Mouse (Mus musculus) cerebellum, adult 9-11 months (tissue): ENCODE measurements around the gene Fam120b.

Experiments
- DNase-seq: peaks from one replicate; pipeline ENCODE4 v3.0.0; 2022

Fam120b gene

GRCm38 (mm10) chr17:15380641-15381051 is 15.4 kb upstream of the Fam120b start:
- DNase-seq, result no peak

- no peak for DNase-seq
Observed at GRCm38 (mm10) chr17:15381092-15381860, 14.7 kb upstream of the Fam120b start.

DNA sequence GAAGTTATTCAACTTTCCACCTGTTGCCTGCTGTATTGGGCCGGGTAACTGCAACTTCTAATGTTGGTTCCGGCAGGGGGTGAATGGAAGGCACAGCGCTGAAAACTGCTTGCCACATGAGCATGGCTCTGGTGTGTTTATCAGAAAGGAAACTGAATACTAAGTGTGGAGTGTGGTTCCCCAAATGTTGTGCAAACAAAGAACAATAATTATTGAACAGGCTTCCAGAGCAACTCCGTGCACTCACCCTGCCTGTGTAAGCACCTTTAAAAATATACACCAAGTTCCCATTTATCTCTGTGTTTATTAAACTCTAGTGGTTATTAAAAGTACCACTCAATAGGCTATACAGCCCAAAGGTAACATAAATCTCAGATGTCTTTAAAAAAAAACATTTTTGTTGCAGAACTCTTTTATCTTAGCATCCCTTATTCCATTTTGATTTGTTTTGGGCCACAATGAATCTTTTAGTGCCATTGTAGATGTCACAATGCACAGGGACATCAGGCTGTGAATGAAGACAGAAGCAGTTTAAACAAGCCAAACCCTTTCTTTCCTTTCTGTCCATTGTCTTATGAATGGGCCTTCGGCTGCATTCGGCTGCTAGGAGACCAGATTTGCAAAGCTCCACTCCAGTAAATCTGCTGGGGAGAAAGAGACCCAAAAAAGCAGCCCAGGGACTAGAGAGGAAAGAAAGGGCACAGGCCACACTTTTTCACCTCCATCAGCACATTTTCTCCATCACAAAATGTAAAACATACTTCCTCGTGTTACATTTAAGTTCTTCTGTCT is 13.9 kb upstream of the Fam120b start:
- no peak for DNase-seq

DNA sequence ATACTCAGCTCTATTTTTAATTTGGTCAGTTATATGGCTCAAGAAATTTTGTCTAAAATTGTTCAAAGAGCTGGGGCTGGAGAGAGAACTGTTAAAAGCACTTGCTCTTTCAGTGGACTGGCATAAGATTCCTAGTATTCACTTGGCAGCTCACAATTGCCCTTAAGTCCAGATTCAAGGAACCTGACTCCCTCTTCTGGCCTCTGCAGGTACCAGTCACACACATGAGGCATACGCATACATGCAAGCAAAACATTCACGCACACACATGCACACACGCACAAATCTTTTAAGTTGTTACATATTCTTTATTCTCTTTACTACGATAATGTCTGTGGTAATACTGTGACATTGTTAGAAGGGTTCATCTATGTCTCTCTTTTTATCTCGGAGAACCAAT is 12.6 kb upstream of the Fam120b start:
- DNase-seq, result no peak

GRCm38 (mm10) chr17:15388892-15389291 is 7.1 kb upstream of the Fam120b start:
- no peak for DNase-seq

DNA sequence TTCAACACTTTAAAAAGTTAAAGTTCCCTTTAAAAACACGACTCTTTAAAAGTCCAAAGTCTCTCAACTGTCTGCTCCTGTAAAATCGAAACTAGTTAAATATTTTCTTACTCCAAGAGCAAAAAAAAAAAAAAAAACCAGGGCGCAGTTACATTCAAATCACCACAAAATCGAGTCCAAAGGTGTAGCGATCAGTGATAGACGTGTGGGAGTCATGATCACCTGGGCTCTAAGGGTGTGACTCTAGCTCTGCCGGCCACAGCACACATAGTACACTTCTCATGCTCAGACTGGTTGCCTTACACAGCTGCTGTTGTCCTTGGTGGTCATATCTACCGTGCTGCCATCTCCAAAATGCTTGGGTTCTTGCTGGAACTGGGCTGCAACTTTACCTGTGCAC is 6.6 kb upstream of the Fam120b start:
- DNase-seq, result no peak

- DNase-seq, result no peak
Observed at GRCm38 (mm10) chr17:15401716-15402115, 5.7 kb downstream of the Fam120b start.

GRCm38 (mm10) chr17:15406576-15406975 is 10.6 kb downstream of the Fam120b start:
- no peak for DNase-seq

- DNase-seq, result no peak
Observed at GRCm38 (mm10) chr17:15409261-15409660, 13.3 kb downstream of the Fam120b start.

GRCm38 (mm10) chr17:15410861-15411260 is 14.9 kb downstream of the Fam120b start:
- no peak for DNase-seq

DNA sequence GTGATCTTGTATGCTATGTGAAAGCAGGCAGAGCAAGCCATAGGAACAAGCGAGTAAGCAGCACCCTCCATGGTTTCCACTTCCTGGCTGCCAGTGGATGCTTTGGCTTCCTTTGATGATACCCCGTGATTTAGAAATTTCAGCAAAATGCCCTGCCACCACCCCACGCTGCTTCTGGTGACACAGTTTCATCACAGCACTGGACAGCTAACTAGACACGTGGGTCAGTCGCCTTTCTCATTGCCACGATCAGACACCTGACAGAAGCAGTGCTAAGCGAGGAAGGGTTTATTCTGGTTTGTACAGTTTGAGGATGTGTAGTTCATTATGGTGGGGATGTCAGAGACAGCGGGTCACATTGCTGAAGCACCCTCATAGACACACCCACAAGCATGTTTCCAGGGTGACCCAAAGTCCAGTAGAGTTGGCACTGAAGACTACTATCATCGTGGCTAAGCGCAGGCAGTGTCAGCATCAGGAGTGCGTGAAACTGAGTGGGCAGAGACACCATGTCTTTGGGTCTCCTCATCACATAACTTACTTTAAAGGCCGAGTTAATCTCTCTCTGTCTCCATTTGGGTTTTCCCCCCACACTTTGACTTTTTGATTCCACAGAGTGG is 20.7 kb downstream of the Fam120b start:
- no peak for DNase-seq

DNA sequence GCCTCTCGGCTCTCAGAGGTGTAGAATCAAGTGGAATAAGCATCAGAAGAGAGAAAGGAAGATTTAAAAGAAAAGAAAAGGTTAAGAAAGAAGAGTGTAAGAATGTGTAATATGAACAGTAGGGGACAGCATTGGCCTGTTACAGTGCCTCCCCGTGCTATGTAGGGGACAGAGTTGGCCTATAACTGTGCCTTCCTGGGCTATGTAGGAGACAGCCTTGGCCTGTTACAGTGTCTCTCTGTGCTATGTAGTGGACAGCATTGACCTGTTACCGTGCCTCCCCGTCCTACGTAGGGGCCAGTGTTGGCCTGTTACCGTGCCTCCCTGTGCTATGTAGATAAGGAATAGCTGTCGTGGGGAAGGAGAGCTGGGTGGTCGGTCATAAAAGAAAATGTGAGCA is 23.5 kb downstream of the Fam120b start:
- DNase-seq, result no peak

DNA sequence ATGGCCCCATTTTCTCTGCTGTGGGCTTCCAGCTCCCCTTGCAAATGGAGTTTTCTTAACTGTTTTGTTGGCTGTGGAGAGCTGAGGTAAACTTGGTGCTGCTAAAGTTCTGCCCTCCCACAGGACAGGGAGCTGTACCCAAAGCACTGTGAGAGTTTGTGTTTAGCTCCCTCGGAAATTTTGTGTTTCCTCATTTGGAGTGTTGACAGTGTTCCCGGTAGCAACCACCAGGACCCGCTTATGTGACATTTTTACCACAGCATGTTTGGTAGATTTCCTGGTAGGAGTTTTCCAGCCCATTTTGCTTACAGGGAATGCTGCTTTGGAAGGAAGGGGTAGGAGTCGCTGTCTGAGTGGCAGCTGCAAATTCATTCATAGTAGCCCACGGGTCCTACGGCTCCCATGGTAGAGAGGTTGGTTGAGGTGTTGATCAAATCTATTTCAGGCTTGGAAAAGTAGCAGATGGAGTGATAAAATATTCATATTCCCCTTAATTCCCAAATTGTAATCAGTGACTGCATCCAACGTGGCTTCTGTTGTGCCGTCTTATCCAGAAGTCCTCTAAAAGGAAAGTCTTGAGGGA is 24.1 kb downstream of the Fam120b start:
- no peak for DNase-seq

GRCm38 (mm10) chr17:15421446-15421845 is 25.4 kb downstream of the Fam120b start:
- DNase-seq, result no peak

- DNase-seq, result no peak
Observed at GRCm38 (mm10) chr17:15422666-15423065, 26.7 kb downstream of the Fam120b start.

DNA sequence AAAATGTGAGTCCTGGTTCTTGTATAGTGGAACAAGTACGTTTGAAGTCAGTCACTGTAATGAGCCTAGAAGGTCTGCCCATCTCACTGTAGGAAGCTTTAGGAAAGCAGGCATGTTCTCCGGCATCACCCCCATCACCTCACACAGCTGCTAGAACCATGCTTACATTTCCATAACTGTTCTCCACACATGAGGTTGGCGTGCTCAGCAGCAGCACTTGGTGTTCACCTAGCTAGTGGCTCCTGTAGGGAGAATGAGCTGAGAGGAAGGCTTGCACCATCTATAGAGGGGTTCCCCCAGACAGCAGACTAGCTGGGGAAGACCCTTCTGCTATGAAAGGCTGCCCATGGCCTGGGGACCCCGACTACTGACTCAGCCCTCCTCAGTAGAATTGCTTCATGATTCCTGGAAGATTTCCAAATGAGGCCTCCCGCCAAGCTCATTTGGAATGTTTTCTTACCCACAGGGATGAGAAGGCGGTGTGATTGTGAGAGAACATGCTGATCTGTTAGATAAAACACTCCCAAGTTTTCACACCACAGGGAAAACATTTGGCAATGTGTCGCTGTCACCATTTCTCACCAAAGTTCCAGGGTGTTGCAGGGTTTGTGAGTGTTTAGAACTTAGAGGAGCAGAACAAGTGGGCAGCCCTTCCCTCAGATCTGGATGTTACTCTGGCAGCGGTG is 27.2 kb downstream of the Fam120b start:
- no peak for DNase-seq

DNA sequence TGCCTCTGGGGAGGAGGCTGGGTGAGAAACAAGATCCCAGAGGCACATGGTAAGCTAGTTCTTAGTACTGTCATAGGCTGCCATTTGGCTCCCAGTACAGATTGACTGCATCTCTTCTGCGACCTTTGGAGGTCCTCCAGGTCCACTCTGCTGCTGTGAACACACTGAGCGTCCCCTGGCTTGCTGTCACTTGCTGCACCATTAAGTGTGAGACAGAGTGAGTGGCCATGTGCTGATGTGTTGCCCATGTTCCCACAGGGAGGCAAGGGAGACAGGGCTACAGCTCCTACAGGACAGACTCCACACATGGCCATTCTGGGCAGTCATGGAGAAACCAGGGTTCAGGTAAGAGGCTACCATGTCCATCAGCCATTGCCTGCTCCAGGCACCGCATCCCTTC is 29.9 kb downstream of the Fam120b start:
- no peak for DNase-seq

GRCm38 (mm10) chr17:15429451-15429850 is 33.4 kb downstream of the Fam120b start:
- no peak for DNase-seq

- DNase-seq, result no peak
Observed at GRCm38 (mm10) chr17:15429937-15430336, 33.9 kb downstream of the Fam120b start.

- DNase-seq, result peak; percentile 55
Observed at GRCm38 (mm10) chr17:15431021-15431514, 35.1 kb downstream of the Fam120b start.

- DNase-seq, result no peak
Observed at GRCm38 (mm10) chr17:15431551-15431950, 35.5 kb downstream of the Fam120b start.

DNA sequence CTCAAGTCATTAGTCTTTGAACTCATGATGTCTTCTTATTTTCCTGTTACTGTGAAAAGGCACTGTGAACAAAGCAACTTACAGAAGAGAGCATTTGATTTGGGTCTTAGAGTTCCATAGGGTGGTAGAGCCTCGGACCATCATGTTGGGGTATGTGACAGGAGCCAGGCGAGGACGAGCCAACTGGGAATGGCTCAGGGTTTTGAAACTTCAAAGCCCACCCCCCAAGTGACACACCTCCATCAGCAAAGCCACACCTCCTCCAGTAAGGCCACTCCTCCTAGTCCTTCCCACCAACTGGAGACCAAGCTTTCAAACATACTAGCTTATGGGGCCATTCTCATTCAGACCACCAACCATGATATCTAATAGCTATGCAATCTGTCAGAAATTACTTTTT is 36.0 kb downstream of the Fam120b start:
- DNase-seq, result no peak

DNA sequence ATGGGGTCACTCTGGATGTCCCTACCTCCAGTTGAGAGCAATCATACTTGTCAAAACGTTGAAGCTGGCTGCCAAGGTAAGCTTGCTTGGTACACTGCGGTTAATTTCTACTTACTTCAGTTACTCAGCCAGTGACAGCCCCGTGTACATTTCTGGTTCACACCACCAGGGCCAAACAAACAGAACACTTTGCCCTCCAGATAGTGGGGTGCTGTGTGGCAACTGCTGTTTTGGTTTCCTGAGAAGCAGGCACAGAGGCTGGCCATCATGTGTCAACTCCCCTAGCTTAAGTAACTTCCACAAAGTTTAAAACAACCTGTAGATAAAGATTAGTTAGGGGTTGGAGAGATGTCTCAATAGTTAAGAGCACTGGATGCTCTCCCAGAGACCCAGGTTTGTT is 38.7 kb downstream of the Fam120b start:
- DNase-seq, result no peak
